Mouse (Mus musculus) naive thymus-derived CD4-positive, alpha-beta T cell, adult 2 months (primary cell): ENCODE results near the gene Wdhd1.

ENCODE experiments used
- DNase-seq: peaks from one replicate; pipeline ENCODE4 v3.0.0-alpha.2; 2011; ENCODE audit warnings: low read depth

Gene Wdhd1

DNA sequence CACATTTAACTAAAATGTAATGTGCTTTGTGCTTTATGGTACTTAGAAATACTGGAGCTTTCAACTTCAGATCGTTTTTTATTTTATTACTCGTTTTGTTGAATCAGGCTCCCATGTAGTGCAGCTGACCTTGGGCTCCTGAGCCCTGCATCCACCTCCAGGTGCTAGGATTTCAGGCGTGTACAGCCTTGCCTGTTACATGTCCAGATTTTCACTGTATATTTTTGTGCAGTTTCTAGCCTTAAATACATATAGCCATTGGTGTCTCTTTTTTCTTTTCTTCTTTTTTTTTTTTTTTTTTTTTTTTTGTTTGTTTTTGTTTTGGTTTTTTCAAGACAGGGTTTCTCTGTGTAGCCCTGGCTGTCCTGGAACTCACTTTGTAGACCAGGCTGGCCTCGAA is 4.9 kb upstream of the Wdhd1 start:
- DNase-seq = no peak

DNA sequence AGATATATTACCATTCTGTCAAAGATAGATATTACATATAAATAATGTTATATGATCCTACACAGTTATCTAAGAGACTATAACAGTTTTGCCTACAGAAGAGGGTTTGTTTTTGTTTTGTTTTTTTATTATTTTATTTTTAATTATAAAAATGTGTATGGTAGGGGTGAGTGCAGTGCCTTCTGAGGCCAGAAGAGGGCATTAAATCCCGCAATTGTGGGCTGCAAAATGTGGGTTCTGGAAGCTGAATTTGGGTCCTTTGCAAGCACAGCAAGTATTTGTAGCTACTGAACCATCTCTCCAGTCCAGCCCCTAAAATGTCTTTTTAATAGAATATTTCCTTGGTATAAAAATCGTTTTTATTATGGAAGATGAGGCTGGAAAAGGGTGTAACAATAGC is 2.4 kb upstream of the Wdhd1 start:
- DNase-seq = no peak

GRCm38 (mm10) chr14:47276036-47276603 is 537 bp downstream of the Wdhd1 start:
- peak; percentile 63 for DNase-seq

GRCm38 (mm10) chr14:47275417-47275816 is 1.2 kb downstream of the Wdhd1 start:
- peak; percentile 21 for DNase-seq

GRCm38 (mm10) chr14:47273751-47274150 is 2.9 kb downstream of the Wdhd1 start:
- DNase-seq = no peak

DNA sequence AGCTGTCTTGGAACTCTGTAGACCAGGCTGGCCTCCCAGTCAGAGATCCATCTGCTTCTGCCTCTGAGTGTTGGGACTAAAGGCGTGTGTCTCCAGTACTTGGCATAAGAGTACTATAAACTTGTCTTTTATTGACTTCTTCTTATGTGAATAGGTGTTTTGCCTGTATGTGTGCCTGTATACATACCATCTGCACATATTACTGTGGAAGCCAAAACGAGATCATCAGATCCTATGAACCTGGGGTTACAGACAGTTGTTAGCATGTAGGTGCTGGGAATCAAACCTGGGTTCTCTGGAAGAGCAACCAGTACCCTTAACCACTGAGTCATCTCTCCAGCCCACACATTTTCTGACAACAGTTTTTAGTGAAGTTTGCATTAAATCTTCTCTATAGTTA is 7.0 kb downstream of the Wdhd1 start:
- no peak for DNase-seq

GRCm38 (mm10) chr14:47269056-47269455 is 7.6 kb downstream of the Wdhd1 start:
- DNase-seq = no peak

DNA sequence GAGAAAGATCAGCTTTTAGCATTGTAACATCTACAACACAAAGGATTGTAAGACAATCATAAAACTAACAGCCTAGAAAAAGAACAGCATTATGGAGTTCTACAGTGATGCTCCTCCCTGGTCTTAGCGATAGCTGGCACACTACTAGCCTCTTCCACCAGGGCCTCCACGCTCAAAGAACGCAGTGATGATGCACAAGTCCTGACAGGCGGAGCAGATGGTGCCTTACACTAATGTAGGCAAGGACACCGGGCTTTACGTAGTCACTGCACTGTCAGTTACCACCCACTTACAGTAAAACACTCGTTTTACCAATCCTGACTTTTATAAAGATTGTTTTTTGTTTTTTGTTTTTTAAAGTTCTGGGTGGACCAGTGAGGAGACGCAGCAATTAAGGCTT is 10.8 kb downstream of the Wdhd1 start:
- no peak for DNase-seq

- DNase-seq = no peak
Measured at GRCm38 (mm10) chr14:47264866-47265265, 11.8 kb downstream of the Wdhd1 start.

GRCm38 (mm10) chr14:47249839-47250238 is 26.8 kb downstream of the Wdhd1 start:
- DNase-seq = no peak

DNA sequence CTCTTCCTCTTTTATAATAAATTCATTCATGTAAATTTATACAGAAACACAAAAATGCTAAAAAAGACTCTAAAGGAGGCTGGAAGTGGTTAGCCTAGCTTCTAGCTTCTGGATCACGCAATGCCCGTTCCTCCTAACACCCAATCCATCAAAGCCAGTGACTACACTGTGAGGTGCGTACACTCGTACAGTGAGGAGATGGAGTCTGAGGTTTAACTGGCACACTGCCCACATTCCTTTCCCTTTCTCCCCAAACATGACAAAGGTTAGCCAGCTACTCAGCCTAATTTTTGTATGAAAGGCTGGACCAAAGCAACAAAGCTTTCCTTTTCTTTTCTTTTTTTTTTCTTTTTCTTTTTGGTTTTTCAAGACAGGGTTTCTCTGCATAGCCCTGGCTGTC is 33.9 kb downstream of the Wdhd1 start:
- no peak for DNase-seq

DNA sequence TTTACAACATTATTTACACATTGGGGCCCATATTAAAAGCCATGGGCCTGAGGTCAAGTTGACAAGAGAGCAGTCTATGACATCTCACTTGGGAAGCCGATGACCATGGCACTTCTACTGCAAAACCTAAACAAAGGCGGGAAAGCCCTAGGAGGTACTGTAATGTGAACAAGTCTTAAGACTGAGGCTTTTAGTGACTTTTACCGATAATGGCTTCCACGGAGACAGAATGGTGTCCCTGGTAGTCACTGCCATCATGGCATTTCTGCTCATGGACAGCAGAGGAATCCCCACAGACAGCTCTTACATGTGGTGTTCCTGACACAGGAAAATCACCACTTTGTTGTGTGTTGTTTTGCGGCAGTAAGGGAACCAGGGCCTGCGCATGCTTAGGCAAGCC is 35.6 kb downstream of the Wdhd1 start:
- no peak for DNase-seq

DNA sequence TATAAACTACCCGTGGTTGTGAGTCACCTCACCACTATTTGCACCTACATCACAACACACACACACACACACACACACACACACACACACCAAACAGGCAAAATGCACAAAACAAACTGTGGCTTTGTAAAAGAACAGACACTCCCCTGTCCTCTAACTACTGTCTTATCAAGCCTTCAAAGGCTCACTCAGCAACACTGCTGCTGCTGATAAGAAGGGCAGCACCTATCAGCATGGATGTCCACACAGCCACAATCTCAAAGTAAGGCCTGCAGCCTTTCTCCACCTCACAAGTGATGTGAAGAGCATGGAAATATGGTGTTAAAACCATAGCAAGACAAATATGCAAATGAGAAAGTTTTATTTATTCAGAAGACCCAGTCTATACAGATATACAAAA is 36.1 kb downstream of the Wdhd1 start:
- DNase-seq = no peak

GRCm38 (mm10) chr14:47237286-47237685 is 39.4 kb downstream of the Wdhd1 start:
- DNase-seq = no peak

GRCm38 (mm10) chr14:47236491-47236890 is 40.2 kb downstream of the Wdhd1 start:
- DNase-seq = no peak

DNA sequence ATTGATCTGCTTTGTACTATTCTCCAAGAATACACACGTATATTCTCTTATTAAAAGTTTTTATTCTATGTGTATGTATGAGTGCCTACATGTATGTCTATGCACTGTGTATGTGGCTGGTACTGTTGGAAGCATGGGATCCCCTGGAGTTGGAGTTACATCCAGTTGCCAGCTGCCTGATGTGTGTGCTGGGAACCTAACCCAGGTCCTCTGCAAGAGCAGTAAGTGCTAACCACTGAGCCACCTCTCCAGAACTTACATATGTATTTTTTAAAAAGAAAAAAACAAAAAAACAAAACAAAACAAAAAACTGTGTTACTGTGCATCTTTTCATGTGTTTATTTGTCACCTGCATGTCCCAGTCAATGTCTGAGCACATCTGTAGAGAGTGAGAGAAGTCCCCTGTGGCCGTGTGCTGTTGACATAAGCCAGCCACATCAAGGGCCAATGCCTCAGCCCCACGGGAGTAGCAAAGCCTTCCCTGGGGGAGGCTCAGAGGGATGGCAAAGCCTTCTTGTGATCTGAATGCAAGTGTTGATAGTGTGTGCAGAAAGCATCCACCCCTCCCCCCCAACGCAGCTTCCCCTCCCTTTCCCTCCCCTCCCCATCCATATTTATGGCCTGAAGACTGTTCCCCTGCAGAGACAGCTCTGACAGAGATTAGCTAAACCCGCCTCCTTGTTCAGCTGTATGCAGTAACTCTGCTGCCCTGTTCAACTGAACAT is 42.0 kb downstream of the Wdhd1 start:
- no peak for DNase-seq

GRCm38 (mm10) chr14:47234032-47234431 is 42.6 kb downstream of the Wdhd1 start:
- DNase-seq = no peak

GRCm38 (mm10) chr14:47233602-47234001 is 43.1 kb downstream of the Wdhd1 start:
- no peak for DNase-seq

GRCm38 (mm10) chr14:47229796-47230376 is 46.8 kb downstream of the Wdhd1 start:
- DNase-seq = no peak

DNA sequence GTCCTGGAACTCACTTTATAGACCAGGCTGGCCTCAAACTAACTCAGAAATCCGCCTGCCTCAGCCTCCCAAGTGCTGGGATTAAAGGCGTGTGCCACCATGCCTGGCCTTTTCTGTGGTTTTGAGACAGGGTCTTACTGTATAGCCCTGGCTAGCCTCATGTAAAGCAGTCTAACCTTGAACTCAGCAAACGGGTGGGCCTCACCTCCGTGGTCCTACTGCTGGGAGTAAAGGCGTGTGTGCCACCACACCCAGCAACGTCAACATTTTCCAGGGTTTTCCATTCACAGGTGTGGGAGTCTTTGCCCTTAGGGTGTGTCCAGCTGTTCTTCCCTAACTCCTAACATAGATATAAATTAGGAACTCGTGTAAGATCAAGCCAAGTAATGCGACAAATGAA is 50.7 kb downstream of the Wdhd1 start:
- DNase-seq = no peak

GRCm38 (mm10) chr14:47224476-47225325 is 52.0 kb downstream of the Wdhd1 start:
- peak; percentile 47 for DNase-seq

- peak; percentile 31 for DNase-seq
Measured at GRCm38 (mm10) chr14:47222631-47223450, 53.8 kb downstream of the Wdhd1 start.
